13 mouse cellular contexts compared by ENCODE assay signal in genomic region chr10:117994768-117995167, GRCm38 (mm10).
DNase-seq lines count a peak whose midpoint lies in the region; ATAC-seq lines count a peak whose summit lies in the region.
"Had no signal": no experiment of that assay in that cellular context is flagged by ENCODE, and none has a peak within 500 bp of the region (broad histone marks: within the 10 kb centered on the region; RNA-seq: fewer than 3 reads in every experiment).

No protein-coding gene starts in this region.

- no peaks in the 10 kb centered on the region; the same call in 1 of the 2 replicates for H3K4me1 ChIP-seq in hindbrain, embryonic 11.5 days (replicated peaks; ENCODE audit: control insufficient read depth, insufficient read depth, low read length)
- peaks cover 11% of the 10 kb centered on the region for H3K4me1 ChIP-seq in midbrain, embryonic 13.5 days (replicated peaks)

- no peaks in the 10 kb centered on the region for H3K9me3 ChIP-seq in hindbrain, embryonic 11.5 days (ENCODE audit: control insufficient read depth, low read length)
- no peaks in the 10 kb centered on the region for H3K9me3 ChIP-seq in midbrain, embryonic 13.5 days

- DNase-seq in cerebellum, adult 11-12 months: peak; percentile 15
- no peak for DNase-seq in cerebellum, postnatal 4 days (ENCODE audit: low spot score in 2 of 2)
- DNase-seq in Muller cell, postnatal 12 days (ENCODE audit: inconsistent ontology term): peak; percentile 72
- peak; percentile 27 for DNase-seq in hindbrain, embryonic 11.5 days (ENCODE audit: low spot score)
- no peak for DNase-seq in spleen, postnatal 36 days (ENCODE audit: low spot score in 2 of 2)
- no peak for DNase-seq in heart, adult 18-20 months
- DNase-seq in B cell, adult 2 months: no peak
- DNase-seq: heart, postnatal 36 days; thymus, postnatal 25 days had no signal

- H3K27me3 ChIP-seq in hindbrain, embryonic 11.5 days (ENCODE audit: control insufficient read depth, insufficient read depth, low read length): no peaks in the 10 kb centered on the region
- H3K27me3 ChIP-seq in midbrain, embryonic 13.5 days: 0 out of 2 replicates have a peak, but pooled peaks cover 5% of the 10 kb centered on the region

- H3K27ac ChIP-seq in hindbrain, embryonic 11.5 days (ENCODE audit: low read depth, low read length): no peak overlapping the region
- H3K27ac ChIP-seq in midbrain, embryonic 13.5 days: no peak overlapping the region
- H3K27ac ChIP-seq: macrophage had no signal

- H3K4me2 ChIP-seq in hindbrain, embryonic 11.5 days (replicated peaks; ENCODE audit: low read depth, low read length): peak overlapping the region; percentile 22; the same call in 1 of the 2 replicates
- H3K4me2 ChIP-seq in midbrain, embryonic 13.5 days (replicated peaks): peak overlapping the region; percentile 19; the same call in 1 of the 2 replicates
- H3K4me2 ChIP-seq: liver, embryonic 11.5 days had no signal

- no peak overlapping the region for H3K9ac ChIP-seq in hindbrain, embryonic 11.5 days (ENCODE audit: low read depth, low read length)
- H3K9ac ChIP-seq in midbrain, embryonic 13.5 days (replicated peaks): 0 out of 2 replicates have a peak overlapping the region, but pooled peaks have one; percentile 10

- peak; percentile 49; the same call in 1 of the 2 replicates for ATAC-seq in hindbrain, embryonic 11.5 days (ENCODE audit: low FRiP score)
- ATAC-seq in midbrain, embryonic 13.5 days: no peak

- H3K36me3 ChIP-seq in hindbrain, embryonic 11.5 days (ENCODE audit: control insufficient read depth, insufficient read depth, low read length): no peaks in the 10 kb centered on the region
- H3K36me3 ChIP-seq in midbrain, embryonic 13.5 days: no peaks in the 10 kb centered on the region
- H3K36me3 ChIP-seq: G1E had no signal

- WGBS in hindbrain, embryonic 11.5 days: 23% methylated on average over 9 of the region's 9 CpGs
- 11% methylated on average over 9 of the region's 9 CpGs for WGBS in midbrain, embryonic 13.5 days

- H3K4me3 ChIP-seq in hindbrain, embryonic 11.5 days (ENCODE audit: low read depth, low read length): no peak overlapping the region
- no peak overlapping the region for H3K4me3 ChIP-seq in midbrain, embryonic 13.5 days (replicated peaks)

Comparison
In these comparisons a context has a peak if more than half of its experiments do, and no peak if none do; other contexts are left out.
1. DNase-seq: peak in cerebellum, adult 11-12 months (single experiment), Muller cell, postnatal 12 days (single experiment) and hindbrain, embryonic 11.5 days (single experiment); none in cerebellum, postnatal 4 days (0 of 2), spleen, postnatal 36 days (0 of 2), heart, adult 18-20 months (0 of 2) and B cell, adult 2 months (0 of 2).